Mouse (Mus musculus) liver, embryonic 11.5 days (tissue): Measurements from ENCODE around the gene Olfr325. TPM values are rescaled to one million over a fixed set of nuclear protein-coding genes. Genes with fewer than 3 reads are reported as not detected.

Source experiments
- ATAC-seq: fragments of 200-750 bp; cut with Nextera tagmentation; replicated peaks from 2 replicates; pipeline ENCODE4 v1.8.0; 2017; ENCODE audit warnings: moderate number of reproducible peaks, mild to moderate bottlenecking, moderate TSS enrichment, moderate library complexity; ENCODE audit not compliant: low FRiP score
- DNase-seq: peaks from one replicate; pipeline ENCODE4 v3.0.0-alpha.2; 2017; ENCODE audit warnings: low spot score
- H3K27ac ChIP-seq: fragments of 300-500 bp; sonication (generic); 2 replicates; pipeline ENCODE4 v1.5.1; 2014; ENCODE audit warnings: mild to moderate bottlenecking, low read depth, low read length, control low read depth
- H3K27me3 ChIP-seq: fragments of 300-500 bp; sonication (generic); replicated peaks from 2 replicates; pipeline ENCODE4 v1.6.1; 2014; ENCODE audit warnings: low read length, mixed read lengths; ENCODE audit not compliant: control insufficient read depth, insufficient read depth
- H3K36me3 ChIP-seq: fragments of 300-500 bp; sonication (generic); 2 replicates; pipeline ENCODE4 v1.6.1; 2014; ENCODE audit warnings: mild to moderate bottlenecking, low read length, moderate library complexity, mixed read lengths; ENCODE audit not compliant: control insufficient read depth, insufficient read depth
- H3K4me1 ChIP-seq: fragments of 300-500 bp; sonication (generic); replicated peaks from 2 replicates; pipeline ENCODE4 v1.6.1; 2014; ENCODE audit warnings: low read length, mixed read lengths; ENCODE audit not compliant: control insufficient read depth, insufficient read depth
- H3K4me2 ChIP-seq: fragments of 300-500 bp; sonication (generic); 2 replicates; pipeline ENCODE4 v1.6.1; 2014; ENCODE audit warnings: mild to moderate bottlenecking, control low read depth, moderate library complexity
- H3K4me3 ChIP-seq: fragments of 300-500 bp; sonication (generic); 2 replicates; pipeline ENCODE4 v1.5.1; 2014; ENCODE audit warnings: low read depth, low read length, control low read depth
- H3K9ac ChIP-seq: fragments of 300-500 bp; sonication (generic); 2 replicates; pipeline ENCODE4 v1.6.1; 2014; ENCODE audit warnings: low read depth, low read length, control low read depth
- H3K9me3 ChIP-seq: fragments of 300-500 bp; sonication (generic); 2 replicates; pipeline ENCODE4 v1.6.1; 2016; ENCODE audit warnings: low read length, inconsistent platforms, mixed read lengths; ENCODE audit not compliant: control insufficient read depth
- WGBS: fragments of 180-500 bp; shearing (Covaris S2); extraction: QIAGEN DNeasy Blood & Tissue Kit; methylation state at CpG from one replicate; pipeline ENCODE4 v1.1.7; 2014; 5-methylcytosine and 5-hydroxymethylcytosine counted together
- polyA plus RNA-seq: library from polyadenylated mRNA; unstranded; fragments of >200 nt; fragmentation: Nextera tagmentation; extraction: Ambion mirVana; gene quantifications from 2 replicates; pipeline ENCODE4 v1.2.1, GENCODE M21; 2014

Olfr325 gene
- polyA plus RNA-seq, 1 experiment from 2014 or later, result not detected

DNA sequence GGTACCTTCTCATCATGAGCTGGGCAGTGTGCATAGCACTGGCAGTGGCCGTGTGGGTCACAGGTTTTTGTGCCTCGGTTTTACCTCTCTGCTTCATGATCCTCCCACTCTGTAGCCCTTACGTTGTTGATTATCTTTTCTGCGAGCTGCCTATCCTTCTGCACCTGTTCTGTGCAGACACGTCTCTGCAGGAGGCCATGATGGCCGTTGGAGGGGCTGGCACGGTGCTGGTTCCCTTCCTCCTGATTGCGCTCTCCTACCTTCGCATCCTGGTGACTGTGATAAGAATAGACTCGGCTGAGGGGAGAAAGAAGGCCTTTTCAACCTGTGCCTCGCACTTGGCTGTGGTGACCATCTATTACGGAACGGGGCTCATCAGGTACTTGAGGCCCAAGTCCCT, 20.3 kb downstream of the Olfr325 start:
- Histone ChIP-seq H3K4me3 (no peak overlapping the region), H3K27me3 (no peaks in the 10 kb centered on the region), H3K36me3 (no peaks in the 10 kb centered on the region), H3K27ac (no peak overlapping the region), H3K4me2 (no peak overlapping the region), H3K4me1 (no peaks in the 10 kb centered on the region), H3K9me3 (no peaks in the 10 kb centered on the region), H3K9ac (no peak overlapping the region)
- ATAC-seq, result no peak
- 73% methylated on average over 13 of the region's 13 CpGs for WGBS
- DNase-seq, result no peak

DNA sequence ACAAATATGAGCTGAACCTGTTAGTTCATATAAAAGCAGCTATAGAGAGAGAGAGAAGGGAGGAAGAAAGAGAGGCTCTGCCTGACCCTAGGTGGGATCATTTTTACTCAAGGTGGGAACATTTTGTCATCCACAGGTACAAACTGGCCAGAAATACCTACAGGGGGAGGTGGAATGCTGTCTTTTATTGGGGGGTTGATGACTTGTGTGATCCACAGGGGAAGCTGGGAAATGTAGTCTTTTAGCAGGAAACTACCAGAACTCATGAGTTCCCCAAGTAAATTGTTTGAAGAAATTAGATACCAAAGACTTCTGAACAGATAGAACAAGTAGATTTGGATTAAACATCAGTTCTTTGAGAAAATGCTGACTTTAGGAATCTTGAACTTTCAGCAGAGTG, 24.5 kb downstream of the Olfr325 start:
- H3K9me3 ChIP-seq, result no peaks in the 10 kb centered on the region

GRCm38 (mm10) chr11:58602800-58603560, 25.4 kb downstream of the Olfr325 start:
- DNase-seq (no peak), ATAC-seq (no peak; the same call in 1 of the 2 replicates)
- no peaks in the 10 kb centered on the region for H3K27me3 ChIP-seq
- no peak overlapping the region for H3K4me3 ChIP-seq
- no peak overlapping the region for H3K9ac ChIP-seq
- no peak overlapping the region for H3K27ac ChIP-seq
- H3K36me3 ChIP-seq, result no peaks in the 10 kb centered on the region
- no peak overlapping the region for H3K4me2 ChIP-seq
- WGBS, result 69% methylated on average over 6 of the region's 6 CpGs
- H3K9me3 ChIP-seq, result no peaks in the 10 kb centered on the region
- no peaks in the 10 kb centered on the region for H3K4me1 ChIP-seq

More for the DNA sequence above, 24.5 kb downstream of the Olfr325 start:
- Histone ChIP-seq H3K27me3 (no peaks in the 10 kb centered on the region), H3K4me2 (no peak overlapping the region), H3K4me1 (no peaks in the 10 kb centered on the region), H3K27ac (no peak overlapping the region), H3K9ac (no peak overlapping the region), H3K4me3 (no peak overlapping the region), H3K36me3 (no peaks in the 10 kb centered on the region)
- DNase-seq, result no peak
- ATAC-seq, result no peak

DNA sequence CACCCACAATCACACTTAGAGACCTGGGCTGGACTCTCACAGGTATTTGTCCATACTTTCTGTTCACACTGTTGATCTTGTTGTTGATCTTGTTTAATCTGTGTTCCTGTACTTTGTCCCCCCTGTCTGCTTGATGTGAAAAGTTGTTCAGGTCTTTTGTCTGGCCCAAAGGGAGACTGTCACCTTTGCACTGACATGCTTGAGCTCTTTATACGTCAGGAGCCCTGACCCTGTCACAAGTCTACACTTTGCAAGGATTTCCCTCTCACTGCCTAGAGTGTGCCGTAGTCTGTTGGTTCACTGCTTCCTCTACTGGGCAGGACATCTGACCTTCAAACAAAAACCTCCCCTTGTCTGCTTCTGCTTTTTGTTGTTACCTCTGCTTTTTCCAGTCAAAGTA, 27.2 kb downstream of the Olfr325 start:
- Histone ChIP-seq H3K4me3 (no peak overlapping the region), H3K36me3 (no peaks in the 10 kb centered on the region), H3K9ac (no peak overlapping the region), H3K4me1 (no peaks in the 10 kb centered on the region), H3K27ac (no peak overlapping the region), H3K4me2 (no peak overlapping the region), H3K9me3 (no peaks in the 10 kb centered on the region), H3K27me3 (no peaks in the 10 kb centered on the region)
- 47% methylated on average over 2 of the region's 2 CpGs for WGBS
- ATAC-seq (no peak), DNase-seq (no peak)

GRCm38 (mm10) chr11:58605228-58605627, 27.7 kb downstream of the Olfr325 start:
- Histone ChIP-seq H3K4me1 (no peaks in the 10 kb centered on the region), H3K4me3 (no peak overlapping the region), H3K4me2 (no peak overlapping the region), H3K27me3 (no peaks in the 10 kb centered on the region), H3K27ac (no peak overlapping the region), H3K9me3 (no peaks in the 10 kb centered on the region), H3K9ac (no peak overlapping the region), H3K36me3 (no peaks in the 10 kb centered on the region)
- no peak for DNase-seq
- ATAC-seq, result no peak
- 57% methylated on average over 3 of the region's 3 CpGs for WGBS

DNA sequence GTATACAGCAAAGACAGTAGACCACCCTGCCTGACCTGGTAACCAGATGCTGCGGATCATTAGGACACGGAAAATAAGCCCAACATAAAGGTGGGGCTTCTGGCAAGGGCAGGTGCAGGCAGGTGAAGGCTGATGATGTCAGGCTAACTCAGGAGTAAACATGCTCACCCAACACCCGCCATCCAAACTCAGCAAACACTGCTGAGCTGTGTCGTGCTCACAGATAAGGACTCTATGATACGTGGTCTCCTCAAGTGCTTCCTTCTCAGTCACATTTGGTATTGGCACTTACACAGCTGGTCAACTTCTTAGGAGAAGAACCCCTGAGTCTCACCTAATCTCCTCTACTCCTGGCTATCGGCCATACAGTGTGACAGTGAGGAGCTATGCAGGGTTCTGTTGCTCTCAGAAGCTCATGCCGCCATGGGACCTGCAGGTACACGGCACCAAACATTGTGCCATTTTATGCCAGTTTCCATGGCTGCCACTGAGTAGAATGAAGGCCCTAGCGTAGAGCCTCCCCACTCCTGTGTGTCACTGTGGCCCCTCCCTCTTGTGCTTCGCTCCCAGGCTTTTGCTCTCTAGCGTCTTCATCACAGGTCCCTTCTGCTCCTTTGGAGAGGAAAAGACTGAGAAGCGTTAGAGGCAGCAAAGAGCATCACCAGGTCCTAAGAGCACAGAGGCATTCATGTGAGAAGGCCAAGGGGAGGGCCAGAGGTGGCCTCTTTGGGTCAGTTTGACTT, 28.8 kb downstream of the Olfr325 start:
- WGBS, result 73% methylated on average over 12 of the region's 12 CpGs
- H3K9ac ChIP-seq, result no peak overlapping the region
- no peak overlapping the region for H3K4me2 ChIP-seq
- H3K27ac ChIP-seq, result no peak overlapping the region
- ATAC-seq (no peak), DNase-seq (no peak)
- H3K4me3 ChIP-seq, result no peak overlapping the region
- H3K27me3 ChIP-seq, result no peaks in the 10 kb centered on the region
- no peaks in the 10 kb centered on the region for H3K4me1 ChIP-seq
- no peaks in the 10 kb centered on the region for H3K36me3 ChIP-seq
- no peaks in the 10 kb centered on the region for H3K9me3 ChIP-seq

DNA sequence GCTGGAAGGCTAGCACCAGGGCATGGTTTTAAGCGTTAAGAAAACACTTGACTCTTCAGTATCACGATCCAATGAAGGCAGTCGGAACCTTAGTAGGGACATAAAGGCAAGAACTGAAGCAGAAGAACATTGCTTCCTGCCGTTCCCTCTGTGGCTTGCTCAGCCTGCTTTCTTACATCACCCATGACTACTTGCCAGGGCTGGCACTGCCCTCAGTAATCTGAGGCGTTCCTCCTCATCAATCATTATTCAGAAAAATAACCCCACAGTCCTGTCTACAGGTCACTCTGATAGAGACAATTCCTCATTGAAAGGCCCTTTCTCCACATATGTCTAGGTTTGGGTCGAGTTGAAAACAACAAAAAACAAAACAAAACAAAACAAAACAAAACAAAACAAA, 29.5 kb downstream of the Olfr325 start:
- Histone ChIP-seq H3K4me2 (no peak overlapping the region), H3K36me3 (no peaks in the 10 kb centered on the region), H3K9me3 (no peaks in the 10 kb centered on the region), H3K4me3 (no peak overlapping the region), H3K4me1 (no peaks in the 10 kb centered on the region), H3K27ac (no peak overlapping the region), H3K27me3 (no peaks in the 10 kb centered on the region), H3K9ac (no peak overlapping the region)
- DNase-seq, result no peak
- no peak for ATAC-seq
- WGBS, result 76% methylated on average over 6 of the region's 6 CpGs

DNA sequence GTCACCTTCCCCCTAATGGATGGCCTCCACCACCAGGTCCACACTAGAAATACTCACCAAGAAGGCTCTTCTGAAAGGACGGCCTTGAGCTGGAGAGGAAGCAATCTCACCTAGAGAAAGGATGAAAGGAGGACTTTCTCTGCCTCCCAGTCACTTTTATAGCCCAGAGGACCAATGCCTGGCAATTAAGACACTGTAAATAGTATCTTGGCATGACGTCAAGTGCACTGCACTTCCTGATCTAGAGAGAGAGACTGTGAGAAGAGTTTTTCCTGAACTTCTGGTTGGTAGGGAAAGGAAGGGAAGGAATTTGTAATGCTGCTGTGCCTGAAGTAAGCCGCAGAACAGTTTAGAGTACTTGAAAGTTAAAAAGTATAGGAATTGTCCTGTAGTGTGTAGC, 35.8 kb downstream of the Olfr325 start:
- Histone ChIP-seq H3K4me1 (no peaks in the 10 kb centered on the region), H3K36me3 (no peaks in the 10 kb centered on the region), H3K9me3 (no peaks in the 10 kb centered on the region), H3K27ac (no peak overlapping the region), H3K27me3 (no peaks in the 10 kb centered on the region), H3K4me2 (no peak overlapping the region), H3K9ac (no peak overlapping the region), H3K4me3 (no peak overlapping the region)
- ATAC-seq, result no peak
- WGBS, result 67% methylated on average over 3 of the region's 3 CpGs
- no peak for DNase-seq

DNA sequence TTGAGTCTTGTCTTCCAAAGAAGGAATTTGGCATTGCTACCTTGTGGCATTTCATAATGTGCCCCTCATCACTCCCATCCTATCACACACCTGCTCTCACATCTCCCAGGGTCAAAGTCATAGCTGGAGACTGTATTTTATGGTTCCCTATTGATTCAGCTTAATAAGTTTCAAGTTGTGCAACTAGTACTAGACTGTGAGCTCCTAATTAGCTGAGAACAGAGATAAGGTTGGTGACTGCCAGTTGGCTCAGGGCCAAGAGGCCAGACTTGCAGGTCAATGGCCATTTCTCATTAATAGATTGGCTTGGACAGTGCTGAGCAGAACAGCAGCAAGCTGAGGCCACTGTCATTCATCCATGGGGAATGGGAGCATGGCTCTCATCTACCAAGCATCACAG, 37.0 kb downstream of the Olfr325 start:
- Histone ChIP-seq H3K27ac (no peak overlapping the region), H3K27me3 (no peaks in the 10 kb centered on the region), H3K9me3 (no peaks in the 10 kb centered on the region), H3K4me3 (no peak overlapping the region), H3K4me2 (no peak overlapping the region), H3K4me1 (no peaks in the 10 kb centered on the region), H3K9ac (no peak overlapping the region), H3K36me3 (no peaks in the 10 kb centered on the region)
- no peak for DNase-seq
- no peak for ATAC-seq
